Mouse (Mus musculus): ENCODE results near the gene Olfr150. TPM values are rescaled to one million over a fixed set of nuclear protein-coding genes. Genes with fewer than 3 reads are reported as not detected.

Gene Olfr150
- polyA plus RNA-seq, 1 experiment from 2014 or later, result not detected

Other genes starting within 250 kb of the Olfr150 start
- not detected in 2 replicates for gene Olfr44, start 237.0 kb upstream of the Olfr150 start, polyA plus RNA-seq (2015; fragmentation: Nextera tagmentation; extraction: Ambion mirVana)
- gene Olfr957, start 215.2 kb upstream of the Olfr150 start, polyA plus RNA-seq (2015; fragmentation: Nextera tagmentation; extraction: Ambion mirVana), result not detected in 2 replicates
- gene Olfr958, start 176.9 kb upstream of the Olfr150 start, polyA plus RNA-seq (2015; fragmentation: Nextera tagmentation; extraction: Ambion mirVana), result not detected in 2 replicates
- gene Olfr959, start 155.4 kb upstream of the Olfr150 start, polyA plus RNA-seq (2015; fragmentation: Nextera tagmentation; extraction: Ambion mirVana), result not detected in 2 replicates
- gene AW551984, start 126.6 kb upstream of the Olfr150 start, polyA plus RNA-seq (2015; fragmentation: Nextera tagmentation; extraction: Ambion mirVana), result 215 and 253 TPM in 2 replicates
- gene Olfr148, start 120.3 kb upstream of the Olfr150 start, polyA plus RNA-seq (2015; fragmentation: Nextera tagmentation; extraction: Ambion mirVana), result not detected in 2 replicates
- not detected in 2 replicates for gene Olfr960, start 109.6 kb upstream of the Olfr150 start, polyA plus RNA-seq (2015; fragmentation: Nextera tagmentation; extraction: Ambion mirVana)
- gene Olfr961, start 85.9 kb upstream of the Olfr150 start, polyA plus RNA-seq (2015; fragmentation: Nextera tagmentation; extraction: Ambion mirVana), result not detected in 2 replicates
- not detected in 2 replicates for gene Olfr963, start 63.8 kb upstream of the Olfr150 start, polyA plus RNA-seq (2015; fragmentation: Nextera tagmentation; extraction: Ambion mirVana)
- not detected in 2 replicates for gene Olfr149, start 23.9 kb upstream of the Olfr150 start, polyA plus RNA-seq (2015; fragmentation: Nextera tagmentation; extraction: Ambion mirVana)
- not detected in 2 replicates for gene Olfr965, start 19.6 kb upstream of the Olfr150 start, polyA plus RNA-seq (2015; fragmentation: Nextera tagmentation; extraction: Ambion mirVana)
- not detected in 2 replicates for gene Olfr967, start 15.3 kb downstream of the Olfr150 start, polyA plus RNA-seq (2015; fragmentation: Nextera tagmentation; extraction: Ambion mirVana)
- gene Olfr968, start 52.3 kb downstream of the Olfr150 start, polyA plus RNA-seq (2015; fragmentation: Nextera tagmentation; extraction: Ambion mirVana), result not detected in 2 replicates
- gene Olfr969, start 60.0 kb downstream of the Olfr150 start, polyA plus RNA-seq (2015; fragmentation: Nextera tagmentation; extraction: Ambion mirVana), result not detected in 2 replicates
- not detected in 2 replicates for gene Olfr970, start 77.9 kb downstream of the Olfr150 start, polyA plus RNA-seq (2015; fragmentation: Nextera tagmentation; extraction: Ambion mirVana)
- gene Olfr971, start 105.9 kb downstream of the Olfr150 start, polyA plus RNA-seq (2015; fragmentation: Nextera tagmentation; extraction: Ambion mirVana), result not detected in 2 replicates
- not detected in 2 replicates for gene Olfr972, start 135.4 kb downstream of the Olfr150 start, polyA plus RNA-seq (2015; fragmentation: Nextera tagmentation; extraction: Ambion mirVana)
- gene Olfr229, start 176.4 kb downstream of the Olfr150 start, polyA plus RNA-seq (2015; fragmentation: Nextera tagmentation; extraction: Ambion mirVana), result not detected in 2 replicates
- not detected in 2 replicates for gene Olfr974, start 206.5 kb downstream of the Olfr150 start, polyA plus RNA-seq (2015; fragmentation: Nextera tagmentation; extraction: Ambion mirVana)
- not detected in 2 replicates for gene Olfr975, start 221.1 kb downstream of the Olfr150 start, polyA plus RNA-seq (2015; fragmentation: Nextera tagmentation; extraction: Ambion mirVana)
- not detected in 2 replicates for gene Olfr976, start 230.2 kb downstream of the Olfr150 start, polyA plus RNA-seq (2015; fragmentation: Nextera tagmentation; extraction: Ambion mirVana)